Mouse (Mus musculus): ENCODE results near the gene Nek1.
"Not testable (repeated sequence)": the region's sequence is repeated elsewhere in the genome, so short reads cannot be mapped to it uniquely, and the experiment has no call there.

Gene Nek1

DNA sequence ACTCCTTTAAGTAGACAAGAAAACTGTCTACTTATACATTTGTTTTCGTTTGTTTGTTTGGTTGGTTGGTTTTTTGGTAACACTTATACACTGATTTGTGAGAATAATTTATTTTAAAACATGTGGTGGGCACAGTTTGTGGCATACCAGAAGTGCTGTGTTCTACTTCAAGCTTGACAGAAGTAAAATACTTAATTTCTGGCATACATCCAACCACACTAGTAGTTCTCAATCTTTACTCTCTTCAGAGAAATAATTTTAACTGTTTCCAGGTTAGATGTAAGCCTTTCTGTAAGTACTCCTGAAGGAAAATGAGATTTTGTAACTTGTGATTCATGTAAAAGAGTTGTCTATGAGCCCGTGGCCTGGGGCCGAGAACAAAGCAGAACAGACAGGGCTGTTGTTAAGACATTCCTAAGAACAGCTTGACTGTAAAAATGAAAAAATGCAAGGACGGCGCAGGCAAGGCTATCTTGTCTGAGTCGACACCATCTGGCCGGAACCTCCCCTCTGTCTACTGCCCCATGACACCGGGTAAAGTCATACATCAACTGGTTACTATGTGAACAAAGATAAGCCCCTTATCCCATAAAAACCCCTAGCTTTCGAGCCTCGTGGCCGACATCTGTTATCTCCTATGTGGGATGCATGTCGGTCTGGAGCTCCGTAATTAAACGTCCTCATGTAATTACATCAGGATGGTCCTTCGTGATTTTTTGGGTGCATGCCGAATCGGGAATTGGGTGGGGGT is 8.6 kb upstream of the Nek1 start:
- not testable (repeated sequence) for DNase-seq

DNA sequence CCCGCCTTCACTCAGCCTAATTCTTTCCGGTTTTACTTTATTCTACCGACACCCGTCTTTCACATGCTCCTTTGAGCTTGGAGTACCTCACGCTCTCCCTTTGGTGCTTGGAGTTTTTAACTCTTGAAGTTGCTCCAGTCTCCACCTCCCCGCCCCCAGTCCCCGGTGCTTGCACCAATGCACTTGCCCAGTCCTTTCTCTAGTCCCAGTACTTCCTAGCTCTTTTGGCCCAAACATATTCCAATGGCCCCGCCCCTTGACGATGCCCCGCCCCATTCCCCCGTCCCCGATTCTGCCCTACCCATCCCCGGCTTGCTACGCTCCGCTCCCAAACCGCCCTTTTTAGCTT is 460 bp upstream of the Nek1 start:
- peak; percentile 86 to 92 for DNase-seq

DNA sequence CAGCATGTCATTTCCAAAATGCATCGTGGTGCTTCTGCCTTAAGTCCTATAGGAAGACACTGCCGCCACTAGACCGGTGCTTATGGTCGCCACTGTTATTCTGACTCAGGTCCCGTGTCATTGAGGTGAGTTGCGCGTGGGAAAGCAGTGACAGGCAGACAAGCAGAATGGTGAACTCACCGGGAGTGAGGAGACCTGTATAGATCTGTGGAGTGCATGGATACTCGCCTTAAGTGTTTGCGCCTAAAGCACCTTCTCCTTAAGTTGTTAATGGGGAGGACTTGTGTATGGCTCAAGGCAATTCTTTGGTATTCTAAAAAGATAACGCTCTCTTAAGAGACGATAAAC is 618 bp downstream of the Nek1 start:
- DNase-seq = no peak

DNA sequence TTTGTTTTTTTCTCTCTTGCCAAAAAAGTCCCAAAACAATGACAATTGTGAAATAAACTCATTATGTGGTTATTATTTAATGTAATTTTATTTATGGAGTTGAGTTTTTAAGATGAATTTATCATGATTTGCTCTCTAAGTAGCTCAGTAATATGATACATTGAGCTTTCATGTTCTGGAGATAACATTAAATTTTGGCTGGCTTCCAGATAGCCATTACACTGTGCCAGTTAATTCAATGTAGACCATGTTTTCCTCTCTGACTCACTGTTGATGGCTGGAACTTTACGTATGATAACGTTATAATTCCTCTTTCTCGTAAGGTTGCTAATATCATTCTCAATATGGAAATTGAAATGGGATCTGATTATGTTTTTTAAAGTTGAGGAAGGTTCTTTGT is 3.5 kb downstream of the Nek1 start:
- no peak for DNase-seq

DNA sequence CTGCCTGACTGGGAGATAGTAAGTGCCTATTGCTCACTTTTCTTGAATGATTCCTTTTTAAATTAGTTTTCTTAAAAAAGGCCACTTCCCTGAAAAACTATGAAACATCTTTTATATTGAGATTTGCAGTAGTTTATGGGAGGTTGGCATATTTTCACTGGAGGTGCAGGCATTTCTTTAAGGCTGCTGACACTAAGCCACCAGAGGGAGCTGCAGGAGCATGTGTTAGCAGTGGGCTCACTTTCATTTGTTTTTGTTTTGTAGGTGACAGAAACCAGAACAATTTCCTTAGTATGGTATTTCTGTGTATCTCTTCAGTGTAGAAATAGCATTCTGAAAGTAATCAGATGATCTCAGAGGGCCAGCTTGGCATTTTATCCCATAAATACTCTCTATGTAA is 49.0 kb downstream of the Nek1 start:
- DNase-seq = peak; percentile 57 to 83

DNA sequence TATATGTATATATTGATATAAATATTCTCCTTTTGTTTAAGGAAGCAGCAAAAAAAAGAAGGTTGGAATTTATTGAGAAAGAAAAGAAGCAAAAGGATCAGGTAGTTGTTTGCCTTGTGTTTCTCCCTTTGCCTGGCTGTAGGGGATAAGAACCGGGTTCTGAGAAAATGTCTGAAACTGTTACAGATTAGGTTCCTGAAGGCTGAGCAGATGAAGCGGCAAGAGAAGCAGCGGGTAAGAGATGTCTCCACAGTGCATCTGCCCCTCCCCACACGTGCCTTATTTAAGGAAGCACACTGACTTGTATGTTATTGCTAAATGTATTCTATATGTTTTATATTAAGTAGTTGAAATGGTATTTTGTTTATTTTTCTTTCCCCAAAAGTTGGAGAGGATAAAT is 50.9 kb downstream of the Nek1 start:
- no peak for DNase-seq

DNA sequence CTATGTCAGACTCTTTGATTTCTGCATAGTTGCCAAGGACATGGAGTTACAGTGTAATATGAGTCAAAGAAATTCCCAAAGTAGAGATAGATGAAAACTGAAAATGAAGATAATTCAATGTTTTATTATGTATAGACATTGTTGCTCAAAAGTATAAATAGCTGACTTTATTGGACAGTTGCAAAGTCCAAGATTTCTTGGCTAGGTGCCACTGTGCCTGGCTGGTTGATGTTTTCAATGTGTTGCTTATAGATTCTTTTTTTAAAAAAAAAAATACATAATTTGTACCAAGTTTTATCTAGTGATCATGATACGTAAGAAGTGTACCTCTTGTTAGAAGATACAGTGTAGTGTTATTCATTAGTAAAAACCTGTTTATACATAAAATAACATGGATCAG is 53.8 kb downstream of the Nek1 start:
- DNase-seq = no peak

DNA sequence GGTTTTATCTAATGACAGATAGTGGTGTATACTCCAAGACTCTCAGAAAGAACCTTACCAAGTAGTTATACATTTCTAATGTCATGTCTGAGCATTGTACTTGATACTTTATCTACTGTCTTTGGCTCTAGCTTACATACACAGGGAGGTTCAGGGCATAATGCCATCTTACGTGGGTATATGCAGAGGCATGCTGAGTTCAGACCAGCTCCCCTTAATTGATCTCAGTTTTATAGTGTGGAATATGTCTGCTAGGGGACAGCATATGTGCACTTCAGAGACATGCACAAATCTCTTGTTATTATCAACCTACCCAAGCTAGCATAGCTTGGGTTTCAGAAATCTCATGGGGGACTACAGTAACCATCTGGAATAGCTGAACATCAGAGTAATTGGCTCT is 60.0 kb downstream of the Nek1 start:
- DNase-seq = no peak

DNA sequence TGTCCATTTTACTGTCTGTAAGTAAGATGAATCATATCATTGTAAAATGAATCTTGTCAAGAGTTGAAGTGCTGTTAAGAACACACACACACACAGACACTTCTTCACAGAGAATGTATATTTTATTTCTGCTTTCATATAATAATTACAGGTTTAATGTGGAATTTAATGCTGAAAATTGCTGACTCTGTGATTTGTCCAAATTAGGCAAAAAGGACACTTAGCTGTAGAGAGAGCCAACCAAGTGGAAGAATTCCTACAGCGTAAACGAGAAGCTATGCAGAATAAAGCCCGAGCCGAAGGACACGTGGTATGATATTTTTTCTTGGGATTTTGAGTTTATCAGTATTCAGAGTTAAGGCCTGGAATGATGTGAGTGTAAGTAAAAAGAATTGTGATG is 61.3 kb downstream of the Nek1 start:
- DNase-seq = no peak

DNA sequence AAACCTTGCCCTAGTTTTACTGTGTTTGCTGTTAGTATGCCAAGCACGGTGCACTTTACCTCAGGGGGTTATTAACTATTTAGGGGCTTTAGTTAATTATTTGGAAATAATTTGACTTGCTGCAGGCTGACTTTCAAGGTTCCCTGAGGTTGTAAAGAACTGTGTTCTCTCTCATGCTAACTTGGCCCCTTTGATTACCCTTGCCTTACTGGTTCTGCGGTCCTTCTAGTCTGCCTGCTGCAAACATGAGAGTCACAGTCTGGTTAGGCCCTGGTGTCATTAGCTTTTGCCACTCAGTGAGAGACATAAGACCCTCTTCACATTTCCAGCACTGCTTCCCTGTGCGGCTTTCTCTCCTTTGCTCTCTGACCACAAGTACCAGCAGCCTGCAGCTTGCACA is 64.0 kb downstream of the Nek1 start:
- DNase-seq = no peak

DNA sequence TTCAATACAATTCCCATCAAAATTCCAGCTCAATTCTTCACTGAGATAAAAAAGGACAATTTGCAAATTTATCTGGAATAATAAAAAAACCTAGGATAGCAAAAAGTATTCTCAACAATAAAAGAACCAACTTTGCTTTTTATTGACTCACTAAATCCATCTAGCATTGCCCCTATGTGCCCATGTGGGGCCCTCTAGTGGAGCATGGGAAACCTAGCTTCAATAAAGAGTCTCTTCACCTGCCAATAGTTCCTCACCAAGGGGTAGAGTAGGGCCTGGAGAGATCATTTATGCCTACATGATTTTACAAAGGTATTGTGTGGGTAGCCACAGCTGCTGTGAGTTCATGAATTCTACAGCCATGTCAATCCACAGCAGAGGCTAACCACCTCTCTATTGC is 66.1 kb downstream of the Nek1 start:
- DNase-seq = no peak

DNA sequence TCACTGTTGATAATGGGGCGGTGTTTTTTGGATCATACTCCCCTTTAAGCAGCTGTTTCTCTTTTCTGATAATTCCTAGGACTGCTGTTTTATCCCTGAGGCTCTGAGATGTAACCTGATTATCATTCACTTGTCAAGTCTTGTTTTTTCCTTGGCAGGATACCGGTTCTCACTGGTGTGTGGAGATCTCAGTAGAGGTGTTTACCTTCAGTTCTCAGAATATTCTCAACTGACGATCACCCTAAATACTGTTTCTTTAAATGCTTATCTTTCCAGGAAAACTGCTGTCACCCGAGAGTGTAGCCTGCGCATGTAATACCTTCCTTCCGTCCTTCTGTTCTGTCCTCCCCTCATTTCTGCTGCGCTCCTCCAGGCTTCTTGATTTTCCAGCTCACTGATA is 67.4 kb downstream of the Nek1 start:
- DNase-seq = no peak

DNA sequence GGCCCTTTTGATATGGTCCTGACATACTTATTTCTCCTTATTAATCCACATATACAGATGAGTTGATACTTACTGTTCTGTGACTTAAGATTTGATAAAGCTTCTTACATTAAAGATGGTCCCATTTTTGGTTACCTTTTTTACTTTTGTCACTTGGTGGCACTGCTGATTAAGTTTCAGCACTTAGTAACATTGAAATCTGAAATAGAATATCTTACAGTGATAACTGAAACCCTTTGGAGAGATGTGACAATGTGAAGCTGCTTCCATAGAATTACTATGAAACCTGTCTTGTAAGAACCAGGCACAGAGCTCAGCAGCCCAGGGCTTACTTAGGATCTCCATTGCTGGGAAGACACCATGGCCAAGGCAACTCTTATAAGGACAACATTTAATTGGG is 82.1 kb downstream of the Nek1 start:
- DNase-seq = no peak

DNA sequence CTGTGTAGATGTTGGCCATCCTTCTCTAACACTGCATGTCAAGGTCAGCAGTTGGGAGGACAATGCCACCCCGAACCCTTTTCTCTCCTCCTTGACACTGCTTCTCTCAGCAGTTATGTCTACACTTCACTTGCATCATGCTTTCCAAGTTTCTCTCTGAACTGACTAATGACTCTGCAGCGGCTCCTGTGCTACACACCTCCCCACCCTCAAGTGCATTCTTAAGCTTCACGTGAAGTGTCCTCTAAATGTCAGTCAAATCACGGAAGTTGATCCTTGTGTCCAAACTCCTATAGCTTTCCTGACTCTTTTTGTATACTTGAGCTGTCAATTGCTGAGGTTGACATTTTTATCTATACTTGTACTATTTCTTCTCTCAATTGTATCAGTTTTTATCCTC is 117.5 kb downstream of the Nek1 start:
- DNase-seq = no peak

DNA sequence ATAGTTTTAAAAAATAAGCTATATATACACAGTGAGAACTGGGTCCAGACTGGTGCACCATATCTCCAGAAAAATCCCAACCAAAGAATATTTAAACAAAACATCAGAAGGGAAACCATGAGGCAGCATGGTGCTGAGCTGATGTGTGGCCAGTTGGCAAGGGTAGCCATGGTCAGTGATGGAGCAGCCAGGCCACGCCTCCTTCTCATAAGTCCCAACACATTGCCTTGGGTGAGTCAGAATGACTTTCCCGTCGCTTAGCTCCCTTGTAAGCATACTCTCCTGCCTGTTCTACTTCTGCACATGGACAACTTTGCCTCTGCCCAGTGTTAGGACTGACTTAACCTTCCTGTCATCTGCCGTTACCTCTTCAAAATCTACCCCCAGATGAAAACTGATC is 118.9 kb downstream of the Nek1 start:
- no peak for DNase-seq

DNA sequence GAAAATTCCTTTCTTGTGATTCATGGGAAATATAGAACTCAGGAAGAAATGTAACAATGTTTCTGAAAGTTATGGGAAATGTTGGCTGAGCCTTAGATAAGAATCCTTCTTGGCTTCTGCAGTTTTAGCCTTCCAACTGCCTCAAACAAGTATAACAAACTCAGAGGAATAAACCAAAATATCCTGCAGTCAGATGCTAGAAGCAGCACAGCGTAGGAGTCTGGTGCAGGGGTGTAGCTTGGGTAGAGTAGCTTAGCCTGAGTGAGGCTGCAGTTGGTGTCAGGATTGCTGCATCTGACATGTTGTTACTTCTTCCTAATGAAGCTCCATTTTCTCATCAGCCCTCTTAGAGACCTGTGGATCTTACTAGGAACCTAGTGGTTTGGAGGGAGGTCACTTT is 128.6 kb downstream of the Nek1 start:
- no peak for DNase-seq

DNA sequence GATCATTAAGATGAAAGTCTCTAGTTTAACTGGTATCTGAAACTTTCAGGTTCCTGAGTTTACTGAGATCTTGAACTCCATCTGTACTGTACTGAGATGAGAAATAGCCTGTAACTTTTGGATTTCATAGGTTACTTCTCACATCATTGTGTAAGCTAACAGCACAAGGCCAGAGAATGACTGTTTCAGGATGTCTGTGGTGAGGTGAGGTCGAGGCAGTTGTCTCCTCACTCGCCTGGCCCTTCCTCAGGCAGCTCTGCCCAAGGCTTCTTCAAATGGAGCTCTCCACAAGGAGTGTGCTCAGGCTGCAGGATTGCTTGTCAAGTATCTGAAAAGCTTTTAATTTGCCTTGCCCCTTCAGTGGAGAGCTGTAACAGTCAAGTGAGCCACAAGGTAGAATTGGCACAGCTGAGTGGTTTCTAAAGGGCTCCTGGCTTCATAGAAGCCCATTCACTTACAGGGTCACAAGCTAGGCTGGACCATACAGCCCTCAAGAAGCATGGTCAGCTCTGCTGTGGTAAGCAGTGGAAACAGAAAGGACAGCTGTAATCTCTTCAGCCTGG is 134.4 kb downstream of the Nek1 start:
- no peak for DNase-seq

DNA sequence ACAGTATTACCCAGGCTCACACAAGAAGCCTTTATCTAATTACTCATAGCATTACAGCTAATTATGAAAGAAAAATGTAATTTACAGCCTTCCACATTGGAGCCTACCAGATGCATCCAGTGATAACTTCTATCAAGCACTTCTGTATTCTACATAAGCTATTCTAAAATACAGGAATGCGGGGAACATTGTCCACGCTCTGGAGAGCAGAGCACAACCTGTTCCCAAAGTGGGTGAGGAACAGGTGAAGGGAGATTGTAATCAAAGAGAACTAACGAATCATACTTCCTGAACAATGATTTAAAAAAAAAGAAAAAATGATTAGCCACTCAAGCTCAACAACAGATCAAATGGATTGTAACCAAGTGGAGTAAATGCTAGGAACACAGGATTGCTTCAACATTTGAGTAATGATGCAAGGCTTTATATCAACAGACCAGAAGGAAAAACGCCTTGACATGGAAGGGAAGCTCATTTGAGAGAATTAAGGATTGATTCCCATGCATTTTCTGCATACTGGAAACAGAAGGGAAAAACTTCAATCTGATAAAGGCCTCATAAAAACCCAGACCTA is 139.7 kb downstream of the Nek1 start:
- DNase-seq = peak in 1 of 2 experiments; percentile 41

DNA sequence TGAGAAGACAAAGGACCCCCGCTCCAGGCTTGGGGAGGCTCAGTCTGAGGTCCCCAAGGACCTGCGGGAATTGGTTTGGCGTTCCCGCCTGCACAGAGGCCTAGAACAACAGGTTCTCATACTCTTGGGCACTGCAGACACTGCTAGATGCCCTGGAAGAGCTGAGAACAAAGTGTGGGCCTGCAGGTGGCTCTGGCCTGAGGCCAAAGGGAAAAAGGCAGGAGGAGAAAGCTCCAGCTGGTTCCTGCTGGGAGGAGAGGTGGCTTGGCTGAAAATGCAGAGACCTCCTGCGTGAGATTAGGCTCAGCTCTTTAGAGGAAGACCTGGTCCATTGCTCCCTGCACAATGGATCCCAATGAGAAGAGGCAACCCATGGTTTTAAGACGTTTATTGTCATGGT is 148.9 kb downstream of the Nek1 start:
- DNase-seq = no peak

DNA sequence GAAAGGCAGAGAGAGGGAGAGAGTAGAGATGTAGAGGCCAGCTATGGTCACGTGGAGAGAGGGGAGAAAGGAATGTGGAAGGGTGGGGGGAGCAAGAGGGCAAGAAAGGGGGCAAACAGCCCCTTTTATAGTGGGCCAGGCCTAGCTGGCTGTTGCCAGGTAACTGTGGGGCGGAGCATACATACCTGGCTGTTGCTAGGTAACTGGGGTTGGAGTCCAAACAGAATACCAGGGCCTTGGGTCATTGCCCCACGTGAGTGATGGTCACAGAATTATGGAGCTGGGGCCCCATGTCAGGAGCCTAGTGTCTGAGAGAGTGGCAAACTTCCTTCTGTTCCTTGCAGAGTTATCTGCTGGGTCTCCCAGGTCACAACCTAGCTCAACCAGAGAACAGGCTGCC is 149.3 kb downstream of the Nek1 start:
- peak; percentile 8 to 42 for DNase-seq

DNA sequence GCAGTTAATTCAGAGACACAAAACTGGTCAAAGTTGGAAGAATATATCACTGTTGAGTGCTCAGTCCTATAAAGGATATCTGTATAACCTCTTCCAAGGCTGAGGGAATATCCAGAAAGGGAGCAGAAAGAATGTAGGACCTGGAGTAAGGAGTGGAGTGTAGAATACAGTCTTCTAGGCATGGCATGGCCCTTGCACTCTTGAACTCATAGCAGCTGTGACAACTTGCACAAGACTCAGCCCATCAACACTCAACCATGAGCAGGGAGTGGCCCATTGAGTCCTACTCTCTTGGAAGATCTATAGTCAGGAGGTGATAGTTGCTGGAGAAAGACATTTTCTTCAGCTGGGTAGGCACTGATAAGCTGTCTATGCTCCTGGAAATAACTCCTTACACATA is 149.8 kb downstream of the Nek1 start:
- DNase-seq = no peak

DNA sequence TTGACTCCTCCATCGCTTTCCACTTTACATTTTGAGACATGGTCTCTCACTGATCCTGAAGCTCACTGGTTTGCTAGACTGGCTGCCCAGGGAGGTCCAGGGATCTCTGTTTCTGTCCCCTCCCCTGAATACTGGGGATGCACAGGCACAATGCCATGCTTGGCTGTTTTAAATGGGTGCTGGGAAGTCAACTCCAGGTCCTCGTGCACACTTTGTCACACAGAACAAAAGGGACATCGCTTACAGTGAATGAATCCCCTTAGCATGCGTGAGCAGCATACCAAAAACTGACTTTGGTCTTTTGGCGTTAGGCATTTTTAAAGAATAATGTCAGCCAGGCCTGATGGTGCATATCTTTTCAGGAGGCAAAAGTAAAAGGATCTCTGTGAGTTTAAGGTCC is 155.7 kb downstream of the Nek1 start:
- DNase-seq = no peak

DNA sequence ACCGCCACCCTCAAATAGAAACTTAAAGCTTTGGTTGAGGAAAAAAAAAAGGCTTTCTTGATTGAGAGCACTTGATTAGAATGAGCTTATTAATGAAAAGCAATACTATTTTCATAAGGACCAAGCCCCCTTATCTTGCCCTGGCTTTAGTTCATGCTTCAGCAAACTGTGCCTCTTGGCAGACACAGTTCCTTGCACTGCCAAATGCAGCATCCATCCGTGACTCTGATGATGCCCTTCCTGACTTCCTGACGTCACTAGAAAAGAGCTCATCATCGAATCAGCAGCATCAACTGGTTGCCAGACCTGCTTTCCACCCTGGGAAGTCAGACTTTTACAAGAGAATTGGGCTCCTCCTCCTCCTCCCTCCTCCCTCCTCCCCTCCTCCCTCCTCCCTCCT is 157.6 kb downstream of the Nek1 start:
- peak in 1 of 2 experiments; percentile 45 for DNase-seq

DNA sequence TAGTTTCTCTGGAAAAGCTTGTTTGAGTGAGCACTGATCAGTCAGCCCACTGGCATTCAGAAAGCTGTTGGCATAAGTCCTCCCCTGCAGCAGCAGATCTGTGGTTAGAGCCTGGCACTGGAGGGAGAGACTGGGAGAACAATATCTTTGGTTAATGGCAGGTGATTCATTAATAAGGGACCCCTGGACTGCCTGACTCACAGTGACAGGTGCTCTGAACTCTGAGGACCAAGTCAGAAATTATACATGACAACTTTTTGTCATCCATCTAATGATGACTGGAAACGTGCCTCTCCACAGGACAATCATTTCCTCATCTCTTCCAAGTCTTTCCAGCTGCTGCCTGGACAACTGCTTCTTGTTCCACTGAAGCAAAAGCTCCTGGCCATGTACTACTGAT is 163.4 kb downstream of the Nek1 start:
- DNase-seq = no peak

DNA sequence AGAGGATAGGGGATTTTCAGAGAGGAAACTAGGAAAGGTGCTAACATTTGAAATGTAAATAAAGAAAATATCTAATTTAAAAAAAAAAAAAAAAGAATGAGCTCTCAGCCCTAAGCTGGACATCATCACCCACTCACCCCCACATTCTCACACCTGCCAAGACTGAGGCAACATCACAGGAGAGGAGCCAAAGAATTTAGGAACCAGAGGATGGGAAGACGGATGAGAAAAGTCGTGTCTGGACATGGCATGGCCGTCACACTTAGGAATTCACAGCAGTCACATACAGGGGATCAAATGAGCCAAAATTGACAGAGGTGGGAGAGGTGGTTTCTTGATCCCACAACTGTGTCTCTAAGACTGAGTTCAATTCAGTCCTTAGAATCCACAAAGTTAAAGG is 165.5 kb downstream of the Nek1 start:
- DNase-seq = no peak
